In genomic region chr7:111136066-111136639, GRCm38 (mm10) we compare ENCODE assay signal across 22 mouse cellular contexts. TPM values are rescaled to one million over a fixed set of nuclear protein-coding genes. Genes with fewer than 3 reads are reported as not detected.
DNase-seq lines count a peak whose midpoint lies in the region; ATAC-seq and TF ChIP-seq lines count a peak whose summit lies in the region.
"Had no signal": no experiment of that assay in that cellular context is flagged by ENCODE, and none has a peak within 500 bp of the region (broad histone marks: within the 10 kb centered on the region; RNA-seq: fewer than 3 reads in every experiment).

No protein-coding gene starts in this region.

- no peak for TF ChIP-seq POLR2A in liver, adult 2 months (IDR thresholded peaks at IDR 0.05; ENCODE audit: extremely low read depth, insufficient read depth, low read length)

- H3K4me2 ChIP-seq in liver, embryonic 11.5 days, result no peak overlapping the region
- no peak overlapping the region for H3K4me2 ChIP-seq in heart, postnatal 0 days (ENCODE audit: low read depth, low read length)
- H3K4me2 ChIP-seq: midbrain, embryonic 15.5 days; neural tube, embryonic 12.5 days had no signal

- TF ChIP-seq CTCF in liver, adult 2 months (IDR thresholded peaks at IDR 0.05; ENCODE audit: low read depth, low read length), result no peak
- TF ChIP-seq CTCF in heart, postnatal 0 days (IDR thresholded peaks at IDR 0.05; ENCODE audit: low read depth), result no peak

- H3K27me3 ChIP-seq in heart, embryonic 10.5 days (ENCODE audit: insufficient read depth, poor library complexity, severe bottlenecking), result no peaks in the 10 kb centered on the region
- no peaks in the 10 kb centered on the region for H3K27me3 ChIP-seq in liver, adult 2 months (ENCODE audit: control insufficient read depth, insufficient read depth, low read length)
- H3K27me3 ChIP-seq in liver, embryonic 11.5 days (replicated peaks; ENCODE audit: control insufficient read depth, insufficient read depth, low read length), result no peaks in the 10 kb centered on the region; the same call in 1 of the 2 replicates
- no peaks in the 10 kb centered on the region for H3K27me3 ChIP-seq in heart, postnatal 0 days (ENCODE audit: control insufficient read depth, insufficient read depth, low read length)
- H3K27me3 ChIP-seq: midbrain, embryonic 15.5 days; neural tube, embryonic 12.5 days had no signal

- H3K9me3 ChIP-seq in heart, embryonic 10.5 days, result no peaks in the 10 kb centered on the region
- H3K9me3 ChIP-seq in liver, embryonic 11.5 days (ENCODE audit: control insufficient read depth, low read length), result no peaks in the 10 kb centered on the region
- no peaks in the 10 kb centered on the region for H3K9me3 ChIP-seq in heart, postnatal 0 days (replicated peaks; ENCODE audit: control insufficient read depth, low read length)
- H3K9me3 ChIP-seq: forebrain, embryonic 10.5 days; G1E; midbrain, embryonic 15.5 days; neural tube, embryonic 12.5 days had no signal

- H3K36me3 ChIP-seq in heart, embryonic 10.5 days, result no peaks in the 10 kb centered on the region
- no peaks in the 10 kb centered on the region for H3K36me3 ChIP-seq in liver, adult 2 months (ENCODE audit: control insufficient read depth, insufficient read depth, low read length)
- H3K36me3 ChIP-seq in liver, embryonic 11.5 days (ENCODE audit: control insufficient read depth, insufficient read depth, low read length), result no peaks in the 10 kb centered on the region
- H3K36me3 ChIP-seq in heart, postnatal 0 days (replicated peaks; ENCODE audit: control insufficient read depth, insufficient read depth, low read length), result no peaks in the 10 kb centered on the region
- H3K36me3 ChIP-seq: forebrain, embryonic 10.5 days; G1E; midbrain, embryonic 15.5 days; neural tube, embryonic 12.5 days had no signal

- no peak for DNase-seq in heart, embryonic 10.5 days (ENCODE audit: low spot score)
- DNase-seq in heart, postnatal 14 days, result no peak
- peak; percentile 36 for DNase-seq in liver, adult 2 months (ENCODE audit: extremely low read depth, low read depth, low spot score)
- no peak for DNase-seq in liver, embryonic 11.5 days (ENCODE audit: low spot score)
- peak; percentile 50 for DNase-seq in heart, postnatal 0 days (ENCODE audit: low spot score)
- DNase-seq in right cerebral cortex, postnatal 36 days (ENCODE audit: low spot score in 2 of 2), result no peak
- DNase-seq: adrenal gland, adult 8-10 months; cerebellum, adult 18-20 months; cerebellum, postnatal 14 days; kidney, adult 9 months; kidney, postnatal 14 days; lung, postnatal 36 days; right cerebral cortex, postnatal 14 days had no signal

- 40% methylated on average over 6 of the region's 6 CpGs for WGBS in heart, embryonic 10.5 days
- WGBS in liver, adult 2 months, result 68% methylated on average over 6 of the region's 6 CpGs
- 48% methylated on average over 6 of the region's 6 CpGs for WGBS in liver, embryonic 11.5 days
- 13% methylated on average over 6 of the region's 6 CpGs for WGBS in heart, postnatal 0 days

- intact Hi-C loops in heart, postnatal 14 days (cut with DNase I), result no loop called here

- no peaks in the 10 kb centered on the region for H3K79me2 ChIP-seq in liver, adult 2 months (ENCODE audit: control insufficient read depth, insufficient read depth, low read length)

- H3K27ac ChIP-seq in heart, embryonic 10.5 days, result peak overlapping the region; percentile 47; the same call in 1 of the 2 replicates
- 0 out of 2 replicates have a peak overlapping the region, but pooled peaks have one; percentile 58 for H3K27ac ChIP-seq in liver, adult 2 months (replicated peaks; ENCODE audit: insufficient read depth, low read depth, low read length)
- H3K27ac ChIP-seq in liver, embryonic 11.5 days (ENCODE audit: low read depth, low read length), result no peak overlapping the region
- peak overlapping the region; percentile 46 for H3K27ac ChIP-seq in heart, postnatal 0 days (ENCODE audit: low read depth)
- H3K27ac ChIP-seq: forebrain, embryonic 10.5 days; hindbrain, postnatal 0 days; layer of hippocampus, adult 2 months; midbrain, embryonic 15.5 days; neural tube, embryonic 12.5 days had no signal

- no peak overlapping the region for H3K4me3 ChIP-seq in heart, embryonic 10.5 days
- no peak overlapping the region for H3K4me3 ChIP-seq in liver, adult 2 months (ENCODE audit: insufficient read depth, low read depth, low read length)
- H3K4me3 ChIP-seq in liver, embryonic 11.5 days (ENCODE audit: low read depth, low read length), result no peak overlapping the region
- no peak overlapping the region for H3K4me3 ChIP-seq in heart, postnatal 0 days (ENCODE audit: low read depth, low read length)
- H3K4me3 ChIP-seq: forebrain, embryonic 10.5 days; layer of hippocampus, adult 2 months; midbrain, embryonic 15.5 days; neural tube, embryonic 12.5 days had no signal

- no peak overlapping the region for H3K9ac ChIP-seq in liver, adult 2 months (ENCODE audit: low read depth, low read length)
- H3K9ac ChIP-seq in liver, embryonic 11.5 days (ENCODE audit: low read depth, low read length), result no peak overlapping the region
- H3K9ac ChIP-seq in heart, postnatal 0 days (replicated peaks; ENCODE audit: low read depth, low read length), result no peak overlapping the region
- H3K9ac ChIP-seq: midbrain, embryonic 15.5 days; neural tube, embryonic 12.5 days had no signal

- H3K4me1 ChIP-seq in heart, embryonic 10.5 days, result peaks cover 27% of the 10 kb centered on the region
- H3K4me1 ChIP-seq in liver, adult 2 months (ENCODE audit: control insufficient read depth, insufficient read depth, low read length), result no peaks in the 10 kb centered on the region; the same call in 1 of the 2 replicates
- H3K4me1 ChIP-seq in liver, embryonic 11.5 days (replicated peaks; ENCODE audit: control insufficient read depth, insufficient read depth, low read length), result peaks cover 17% of the 10 kb centered on the region
- H3K4me1 ChIP-seq in heart, postnatal 0 days (ENCODE audit: control insufficient read depth, insufficient read depth), result peaks cover 22% of the 10 kb centered on the region
- H3K4me1 ChIP-seq: forebrain, embryonic 10.5 days; midbrain, embryonic 15.5 days; neural tube, embryonic 12.5 days had no signal

- ATAC-seq in liver, embryonic 11.5 days (replicated peaks; ENCODE audit: low FRiP score), result no peak
- ATAC-seq in heart, postnatal 0 days (ENCODE audit: insufficient read depth, low read depth), result no peak
- peak; percentile 21; the same call in 1 of the 2 replicates for ATAC-seq in megakaryocyte progenitor cell, adult 5-6 weeks (replicated peaks; ENCODE audit: poor library complexity)
- ATAC-seq: activated CD4-positive, CD25-positive, alpha-beta regulatory T cell, adult 4 months; hindbrain, postnatal 0 days; intestine, embryonic 16.5 days; midbrain, embryonic 15.5 days had no signal

- TF ChIP-seq EP300 in heart, postnatal 0 days (IDR thresholded peaks at IDR 0.05; ENCODE audit: low read depth), result no peak

RNA-seq across cellular contexts. Expression of gene Eif4g2, which starts 53.3 kb away (rescaled TPM):
- 914 and 925 TPM in 2 replicates for polyA plus RNA-seq in heart, embryonic 10.5 days (2016; fragmentation: Nextera tagmentation; extraction: Ambion mirVana)
- 1,000 to 10,000 TPM in 1 of 2 experiments, 100 to 1,000 TPM in 1; 934 to 1,085 TPM for total RNA-seq in heart, postnatal 14 days (2021)
- total RNA-seq in liver, adult 2 months (2014; rRNA removed), result 210 and 323 TPM in 2 replicates
- 64.7 and 69.7 TPM in 2 replicates for polyA plus RNA-seq in liver, adult 2 months (2012; rRNA removed)
- polyA plus RNA-seq in liver, embryonic 11.5 days (2014; fragmentation: Nextera tagmentation; extraction: Ambion mirVana), result 1,063 and 1,240 TPM in 2 replicates
- total RNA-seq in heart, postnatal 0 days (2014; rRNA removed; ENCODE audit: low replicate concordance), result 211 and 470 TPM in 2 replicates
- polyA plus RNA-seq in heart, postnatal 0 days (2015; fragmentation: Nextera tagmentation; extraction: Ambion mirVana), result 393 and 422 TPM in 2 replicates
- total RNA-seq in megakaryocyte progenitor cell, adult 5-6 weeks (2015), result 1,230 and 1,245 TPM in 2 replicates
- total RNA-seq in megakaryocyte progenitor cell, adult 5-6 weeks (2017), result 669 and 710 TPM in 2 replicates

Comparison
In these comparisons a context has a peak if more than half of its experiments do, and no peak if none do; other contexts are left out.
1. DNase-seq: peak in liver, adult 2 months (single experiment) and heart, postnatal 0 days (single experiment); none in heart, embryonic 10.5 days (single experiment), heart, postnatal 14 days (0 of 2), liver, embryonic 11.5 days (single experiment) and right cerebral cortex, postnatal 36 days (0 of 2).